Mouse (Mus musculus) small intestine, adult 2 months (tissue): ENCODE measurements around the gene Shisa8. TPM values are rescaled to one million over a fixed set of nuclear protein-coding genes. Genes with fewer than 3 reads are reported as not detected.
A peak's percentile ranks its signal among the peaks of the same experiment; 100 is the strongest.

Experiments used
- H3K27ac ChIP-seq: fragments of 200-500 bp; 2 replicates; pipeline ENCODE4 v1.5.1; 2012; ENCODE audit warnings: low read depth, low read length, control low read depth, inconsistent platforms; ENCODE audit not compliant: insufficient read depth
- H3K27me3 ChIP-seq: fragments of 200-500 bp; 2 replicates; pipeline ENCODE4 v1.6.1; 2012; ENCODE audit warnings: mild to moderate bottlenecking, moderate library complexity, low read length, inconsistent platforms; ENCODE audit not compliant: control insufficient read depth, insufficient read depth
- H3K36me3 ChIP-seq: fragments of 200-500 bp; 2 replicates; pipeline ENCODE4 v1.6.1; 2012; ENCODE audit warnings: mild to moderate bottlenecking, low read length, control low read depth, inconsistent platforms; ENCODE audit not compliant: control insufficient read depth, insufficient read depth
- H3K4me1 ChIP-seq: fragments of 200-500 bp; 2 replicates; pipeline ENCODE4 v1.6.1; 2012; ENCODE audit warnings: low read length, inconsistent platforms, mixed read lengths; ENCODE audit not compliant: control insufficient read depth, insufficient read depth, insufficient read length
- H3K4me3 ChIP-seq: fragments of 200-500 bp; 2 replicates; pipeline ENCODE4 v1.5.1; 2012; ENCODE audit warnings: low read depth, mild to moderate bottlenecking, control low read depth, inconsistent platforms, low read length, moderate library complexity
- CTCF ChIP-seq: fragments of 200-500 bp; IDR thresholded peaks from 2 replicates; pipeline ENCODE4 v1.5.1; 2012; ENCODE audit warnings: low read depth, mild to moderate bottlenecking, control low read depth, inconsistent platforms, low read length, moderate library complexity, mixed read lengths; ENCODE audit not compliant: insufficient replicate concordance, insufficient read length; ENCODE audit errors: extremely low read depth
- POLR2A ChIP-seq: fragments of 200-500 bp; IDR thresholded peaks from 2 replicates; pipeline ENCODE4 v1.6.1; 2012; ENCODE audit warnings: low read depth, mild to moderate bottlenecking, control low read depth, inconsistent platforms, low read length, moderate library complexity
- WGBS: fragments of 180-500 bp; shearing (Covaris S2); methylation state at CpG from one replicate; pipeline ENCODE4 v1.1.7; 2018; 5-methylcytosine and 5-hydroxymethylcytosine counted together
- polyA plus RNA-seq: library from polyadenylated mRNA; depleted of rRNA; stranded (reverse); fragments of >200 nt; gene quantifications from 2 replicates; pipeline ENCODE4 v1.2.3, GENCODE M21; 2012

The Shisa8 gene
- polyA plus RNA-seq, 1 experiment, result 2.6 TPM

GRCm38 (mm10) chr15:82215332-82216046 is 2.9 kb upstream of the Shisa8 start:
- peaks cover 39% of the 10 kb centered on the region for H3K27me3 ChIP-seq
- H3K4me1 ChIP-seq, result peaks cover 12% of the 10 kb centered on the region
- no peak overlapping the region for H3K4me3 ChIP-seq
- no peak overlapping the region for H3K27ac ChIP-seq
- no peaks in the 10 kb centered on the region for H3K36me3 ChIP-seq
- WGBS, result 37% methylated on average over 11 of the region's 11 CpGs
- TF ChIP-seq CTCF, result no peak
- no peak for TF ChIP-seq POLR2A

- TF ChIP-seq POLR2A (no peak), CTCF (no peak)
- 27% methylated on average over 4 of the region's 4 CpGs for WGBS
- Histone ChIP-seq H3K36me3 (no peaks in the 10 kb centered on the region), H3K4me1 (peaks cover 9% of the 10 kb centered on the region; the same call in 1 of the 2 replicates), H3K27me3 (peaks cover 39% of the 10 kb centered on the region), H3K27ac (no peak overlapping the region), H3K4me3 (no peak overlapping the region)
Observed at GRCm38 (mm10) chr15:82213222-82213621, 607 bp upstream of the Shisa8 start.

DNA sequence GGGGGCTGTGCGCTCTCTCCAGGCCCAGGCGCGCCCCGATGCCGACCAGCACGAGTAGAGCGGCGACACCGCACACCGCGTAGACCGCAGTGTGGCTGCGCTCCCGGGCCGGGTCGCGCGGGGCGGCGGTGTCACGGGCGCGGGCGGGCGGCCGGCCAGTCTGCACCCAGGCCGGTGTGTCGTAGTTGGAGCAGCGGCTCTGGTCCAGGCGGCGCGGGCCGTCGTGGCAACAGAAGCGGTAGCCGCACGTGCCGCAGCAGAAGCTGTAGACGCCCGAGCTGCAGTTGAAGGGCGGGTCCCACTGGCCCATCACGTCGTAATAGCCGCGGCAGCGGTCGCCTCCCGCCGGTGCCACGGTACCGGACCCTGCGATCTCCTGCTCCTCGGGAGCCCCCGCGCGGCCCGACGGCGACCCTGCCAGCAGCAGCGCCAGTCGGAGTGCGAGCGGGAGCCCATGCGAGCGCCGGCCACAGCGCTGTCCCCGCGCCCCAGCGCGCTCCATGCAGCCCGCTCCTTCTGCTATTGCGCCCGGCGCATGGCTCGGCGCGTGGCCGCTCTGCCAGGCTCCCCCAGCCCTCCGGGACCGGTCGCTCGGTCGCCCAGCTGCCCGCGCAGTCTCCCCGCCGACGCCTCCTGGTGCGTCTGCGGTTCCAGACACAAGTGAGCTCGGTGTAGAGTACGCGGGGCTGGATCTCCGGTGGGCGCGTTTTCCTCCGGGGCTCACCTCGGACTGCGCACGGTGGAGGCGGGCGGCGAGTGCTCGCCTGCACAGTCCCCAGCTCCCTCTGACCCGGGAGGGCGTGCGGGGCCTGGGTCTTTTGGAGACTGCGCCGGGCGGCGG is 484 bp downstream of the Shisa8 start:
- H3K27ac ChIP-seq, result no peak overlapping the region
- peak overlapping the region; percentile 47 for H3K4me3 ChIP-seq
- peaks cover 9% of the 10 kb centered on the region; the same call in 1 of the 2 replicates for H3K4me1 ChIP-seq
- 1% methylated on average over 104 of the region's 112 CpGs for WGBS
- TF ChIP-seq CTCF, result no peak
- TF ChIP-seq POLR2A, result no peak
- peaks cover 39% of the 10 kb centered on the region for H3K27me3 ChIP-seq
- H3K36me3 ChIP-seq, result no peaks in the 10 kb centered on the region

DNA sequence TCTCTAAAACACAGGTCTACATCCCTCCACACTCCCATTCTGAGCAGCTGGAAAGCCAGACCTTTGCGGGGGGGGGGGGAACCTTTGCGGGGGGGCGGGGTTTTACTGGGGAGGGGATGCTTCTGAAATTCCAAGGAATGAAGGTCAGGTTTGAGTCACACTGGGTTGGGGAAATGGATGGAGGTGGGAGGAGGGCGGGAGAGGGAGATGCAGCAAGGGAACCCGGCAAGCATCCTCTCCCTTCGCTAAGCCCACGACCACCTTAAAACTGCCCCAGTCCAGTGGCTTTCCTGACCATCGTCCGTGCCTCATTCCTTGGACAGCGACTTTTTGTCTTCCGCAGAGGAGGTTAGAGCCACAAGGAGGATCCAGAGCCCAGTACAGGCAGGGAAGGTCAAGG is 1.3 kb downstream of the Shisa8 start:
- Histone ChIP-seq H3K4me1 (peaks cover 9% of the 10 kb centered on the region; the same call in 1 of the 2 replicates), H3K4me3 (peak overlapping the region; percentile 9; the same call in 1 of the 2 replicates), H3K27ac (no peak overlapping the region), H3K36me3 (peaks cover under 1% of the 10 kb centered on the region; the same call in 1 of the 2 replicates), H3K27me3 (peaks cover 39% of the 10 kb centered on the region)
- TF ChIP-seq POLR2A (no peak), CTCF (no peak)
- WGBS, result 4% methylated on average over 11 of the region's 11 CpGs

DNA sequence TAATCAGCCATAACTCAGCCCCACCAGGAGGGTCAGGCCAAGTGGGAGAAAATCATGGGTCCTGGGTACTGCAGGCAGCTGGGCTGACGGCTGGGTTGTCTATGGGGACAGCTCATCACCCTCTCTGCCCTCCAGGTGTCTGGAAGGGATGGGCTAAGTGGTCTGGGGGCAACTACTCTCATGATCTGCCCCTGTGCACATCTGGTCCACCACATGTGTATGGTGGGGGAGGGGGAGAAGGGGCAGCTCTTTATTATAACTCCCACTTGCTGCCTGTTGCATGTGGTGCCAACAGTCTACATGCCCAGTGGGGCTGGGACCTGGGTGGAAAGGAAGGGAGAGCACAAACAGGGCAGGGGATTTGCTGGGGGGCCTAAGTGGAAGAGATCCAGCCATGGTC is 1.8 kb downstream of the Shisa8 start:
- Histone ChIP-seq H3K27ac (no peak overlapping the region), H3K4me1 (peaks cover 9% of the 10 kb centered on the region; the same call in 1 of the 2 replicates), H3K27me3 (peaks cover 34% of the 10 kb centered on the region), H3K4me3 (no peak overlapping the region), H3K36me3 (peaks cover 4% of the 10 kb centered on the region)
- TF ChIP-seq POLR2A (no peak), CTCF (no peak)
- WGBS, result 56% methylated on average over 1 of the region's 1 CpGs

GRCm38 (mm10) chr15:82209295-82210050 is 3.1 kb downstream of the Shisa8 start:
- peaks cover 15% of the 10 kb centered on the region for H3K36me3 ChIP-seq
- H3K27ac ChIP-seq, result no peak overlapping the region
- no peak overlapping the region for H3K4me3 ChIP-seq
- TF ChIP-seq POLR2A, result no peak
- TF ChIP-seq CTCF, result no peak
- peaks cover 31% of the 10 kb centered on the region for H3K27me3 ChIP-seq
- 83% methylated on average over 13 of the region's 13 CpGs for WGBS
- peaks cover 9% of the 10 kb centered on the region; the same call in 1 of the 2 replicates for H3K4me1 ChIP-seq
